Mouse (Mus musculus) heart, embryonic 11.5 days (tissue): ENCODE results near the gene Gm9970. TPM values are rescaled to one million over a fixed set of nuclear protein-coding genes. Genes with fewer than 3 reads are reported as not detected.

ENCODE experiments used
- polyA plus RNA-seq: library from polyadenylated mRNA; unstranded; fragments of >200 nt; fragmentation: Nextera tagmentation; extraction: Ambion mirVana; gene quantifications from 2 replicates; pipeline ENCODE4 v1.2.1, GENCODE M21; 2014

Gene Gm9970
- polyA plus RNA-seq, 1 experiment from 2014 or later = 0.53 TPM

Other genes with a start within 250 kb of the Gm9970 start
- 96.8 and 101 TPM in 2 replicates for gene Atraid, start 192.9 kb downstream of the Gm9970 start, polyA plus RNA-seq
- 5.4 and 7.1 TPM in 2 replicates for gene Slc5a6, start 192.3 kb downstream of the Gm9970 start, polyA plus RNA-seq
- gene Cad, start 186.5 kb downstream of the Gm9970 start, polyA plus RNA-seq = 22.9 and 23.1 TPM in 2 replicates
- gene Dnajc5g, start 134.9 kb downstream of the Gm9970 start, polyA plus RNA-seq = not detected in 2 replicates
- 0.47 and 0.48 TPM in 2 replicates for gene Slc30a3, start 133.0 kb downstream of the Gm9970 start, polyA plus RNA-seq
- 13.9 and 16.7 TPM in 2 replicates for gene Trim54, start 124.5 kb downstream of the Gm9970 start, polyA plus RNA-seq
- gene Ucn, start 102.4 kb downstream of the Gm9970 start, polyA plus RNA-seq = 0.51 TPM in 1 of 2 replicates, not detected in the other
- gene Mpv17, start 87.0 kb downstream of the Gm9970 start, polyA plus RNA-seq = 78.1 and 82.1 TPM in 2 replicates
- gene Gm29609, start 61.3 kb downstream of the Gm9970 start, polyA plus RNA-seq = 0.76 and 1.2 TPM in 2 replicates
- gene Gtf3c2, start 61.1 kb downstream of the Gm9970 start, polyA plus RNA-seq = 48.2 and 50.8 TPM in 2 replicates
- 115 and 122 TPM in 2 replicates for gene Snx17, start 48.0 kb downstream of the Gm9970 start, polyA plus RNA-seq
- gene Eif2b4, start 47.8 kb downstream of the Gm9970 start, polyA plus RNA-seq = 56.7 and 58.6 TPM in 2 replicates
- 4.8 and 5.0 TPM in 2 replicates for gene Zfp513, start 38.9 kb downstream of the Gm9970 start, polyA plus RNA-seq
- 103 and 116 TPM in 2 replicates for gene Ppm1g, start 20.5 kb downstream of the Gm9970 start, polyA plus RNA-seq
- 124 and 141 TPM in 2 replicates for gene Nrbp1, start 368 bp downstream of the Gm9970 start, polyA plus RNA-seq
- 7.1 and 7.7 TPM in 2 replicates for gene Krtcap3, start 10.5 kb upstream of the Gm9970 start, polyA plus RNA-seq
- gene Ift172, start 49.9 kb upstream of the Gm9970 start, polyA plus RNA-seq = 22.7 and 30.7 TPM in 2 replicates
- gene Fndc4, start 54.8 kb upstream of the Gm9970 start, polyA plus RNA-seq = 22.3 and 28.5 TPM in 2 replicates
- 0.51 and 0.60 TPM in 2 replicates for gene Gckr, start 56.2 kb upstream of the Gm9970 start, polyA plus RNA-seq
- gene Zfp512, start 211.2 kb upstream of the Gm9970 start, polyA plus RNA-seq = 34.4 and 44.0 TPM in 2 replicates
- 0.08 TPM in 1 of 2 replicates, not detected in the other for gene 4930548H24Rik, start 244.5 kb upstream of the Gm9970 start, polyA plus RNA-seq